ENCODE assay signal across 23 mouse cellular contexts in the genomic region with DNA sequence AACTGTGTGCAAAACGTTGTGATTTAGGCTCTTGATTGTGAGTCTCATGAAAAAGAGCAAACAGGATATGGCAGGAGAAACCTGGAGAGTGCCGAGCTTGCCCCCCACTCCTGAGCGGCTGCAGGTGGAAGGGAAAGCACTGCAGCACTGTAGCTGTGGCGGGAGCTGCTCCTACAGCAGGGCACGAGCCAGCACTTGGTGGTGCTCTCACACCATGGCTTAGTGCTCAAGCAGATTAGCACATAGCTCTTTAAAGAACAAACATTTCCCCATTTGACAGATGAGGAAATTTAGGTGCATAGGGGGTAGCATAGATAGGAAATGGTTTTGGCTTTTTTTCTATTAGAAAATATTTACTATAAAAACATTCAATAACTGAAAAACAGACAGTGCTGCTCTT. TPM values are rescaled to one million over a fixed set of nuclear protein-coding genes. Genes with fewer than 3 reads are reported as not detected.
DNase-seq lines count a peak whose midpoint lies in the region; ATAC-seq and TF ChIP-seq lines count a peak whose summit lies in the region.
"Had no signal": no experiment of that assay in that cellular context is flagged by ENCODE, and none has a peak within 500 bp of the region (broad histone marks: within the 10 kb centered on the region; RNA-seq: fewer than 3 reads in every experiment).

No protein-coding gene starts in this region.

- no peaks in the 10 kb centered on the region for H3K9me3 ChIP-seq in liver, embryonic 14.5 days (ENCODE audit: control insufficient read depth, low read length)
- H3K9me3 ChIP-seq in liver, embryonic 11.5 days (ENCODE audit: control insufficient read depth, low read length), result no peaks in the 10 kb centered on the region
- H3K9me3 ChIP-seq: embryonic facial prominence, embryonic 13.5 days; forebrain, embryonic 15.5 days; hindbrain, embryonic 13.5 days; intestine, embryonic 15.5 days; limb, embryonic 13.5 days; midbrain, embryonic 12.5 days had no signal

- no peak for TF ChIP-seq EP300 in liver, embryonic 14.5 days (IDR thresholded peaks at IDR 0.05; ENCODE audit: low read depth)

- H3K4me1 ChIP-seq in liver, embryonic 14.5 days (replicated peaks; ENCODE audit: control insufficient read depth in 2 of 2, insufficient read depth in 2 of 2, low read length in 1 of 2), result no peaks in the 10 kb centered on the region
- no peaks in the 10 kb centered on the region for H3K4me1 ChIP-seq in liver, embryonic 11.5 days (replicated peaks; ENCODE audit: control insufficient read depth, insufficient read depth, low read length)
- H3K4me1 ChIP-seq in bone marrow, adult 2 months (ENCODE audit: control insufficient read depth, insufficient read depth, low read length), result peaks cover 1% of the 10 kb centered on the region; the same call in 1 of the 2 replicates
- H3K4me1 ChIP-seq: embryonic facial prominence, embryonic 13.5 days; forebrain, embryonic 15.5 days; hindbrain, embryonic 13.5 days; intestine, embryonic 15.5 days; limb, embryonic 13.5 days; midbrain, embryonic 12.5 days had no signal

- intact Hi-C loops in heart, postnatal 14 days (cut with DNase I), result no loop called here

- 73% methylated on average over 5 of the region's 5 CpGs for WGBS in liver, embryonic 14.5 days (ENCODE audit: insufficient replicate concordance)
- 83% methylated on average over 5 of the region's 5 CpGs for WGBS in liver, embryonic 11.5 days
- WGBS in bone marrow, adult 2 months, result 75% methylated on average over 5 of the region's 5 CpGs

- H3K27ac ChIP-seq in liver, embryonic 14.5 days, result no peak overlapping the region
- no peak overlapping the region for H3K27ac ChIP-seq in liver, embryonic 11.5 days (ENCODE audit: low read depth, low read length)
- no peak overlapping the region for H3K27ac ChIP-seq in bone marrow, adult 2 months (ENCODE audit: control insufficient read depth, insufficient read depth, low read depth, low read length, poor library complexity)
- H3K27ac ChIP-seq: embryonic facial prominence, embryonic 13.5 days; forebrain, embryonic 15.5 days; hindbrain, embryonic 13.5 days; intestine, embryonic 15.5 days; kidney, postnatal 0 days; limb, embryonic 13.5 days; midbrain, embryonic 12.5 days had no signal

- H3K36me3 ChIP-seq in liver, embryonic 14.5 days (replicated peaks; ENCODE audit: control insufficient read depth, insufficient read depth, low read depth), result peaks cover 44% of the 10 kb centered on the region
- peaks cover 35% of the 10 kb centered on the region for H3K36me3 ChIP-seq in liver, embryonic 11.5 days (ENCODE audit: control insufficient read depth, insufficient read depth, low read length)

- H3K4me2 ChIP-seq in liver, embryonic 14.5 days (ENCODE audit: low read depth), result no peak overlapping the region
- H3K4me2 ChIP-seq in liver, embryonic 11.5 days, result no peak overlapping the region
- H3K4me2 ChIP-seq: embryonic facial prominence, embryonic 13.5 days; forebrain, embryonic 15.5 days; hindbrain, embryonic 13.5 days; intestine, embryonic 15.5 days; limb, embryonic 13.5 days; lung, embryonic 14.5 days; midbrain, embryonic 12.5 days had no signal

- DNase-seq in heart, adult 11 months, result peak; percentile 28
- DNase-seq in heart, postnatal 14 days, result no peak
- DNase-seq in liver, embryonic 14.5 days (ENCODE audit: low read depth in 3 of 3, low spot score in 3 of 3), result no peak
- DNase-seq in liver, embryonic 11.5 days (ENCODE audit: low spot score), result no peak
- DNase-seq: adrenal gland, postnatal 36 days; cerebellum, adult 9-10 months; gastrocnemius, postnatal 25 days; layer of hippocampus, postnatal 36 days; lung, embryonic 14.5 days; lung, postnatal 4 days; right cerebral cortex, postnatal 25 days had no signal

- no peak overlapping the region for H3K4me3 ChIP-seq in liver, embryonic 14.5 days (ENCODE audit: insufficient read depth in 1 of 2, low read depth in 2 of 2, low read length in 2 of 2)
- no peak overlapping the region for H3K4me3 ChIP-seq in liver, embryonic 11.5 days (ENCODE audit: low read depth, low read length)
- H3K4me3 ChIP-seq in bone marrow, adult 2 months (replicated peaks; ENCODE audit: control insufficient read depth, low read depth, low read length), result no peak overlapping the region
- H3K4me3 ChIP-seq: embryonic facial prominence, embryonic 13.5 days; forebrain, embryonic 15.5 days; hindbrain, embryonic 13.5 days; intestine, embryonic 15.5 days; limb, embryonic 13.5 days; midbrain, embryonic 12.5 days; myocyte had no signal

- H3K9ac ChIP-seq in liver, embryonic 14.5 days (replicated peaks), result no peak overlapping the region
- H3K9ac ChIP-seq in liver, embryonic 11.5 days (ENCODE audit: low read depth, low read length), result no peak overlapping the region
- H3K9ac ChIP-seq: embryonic facial prominence, embryonic 13.5 days; forebrain, embryonic 15.5 days; hindbrain, embryonic 13.5 days; intestine, embryonic 15.5 days; limb, embryonic 13.5 days; lung, embryonic 14.5 days; midbrain, embryonic 12.5 days had no signal

- TF ChIP-seq CTCF in liver, embryonic 14.5 days (IDR thresholded peaks at IDR 0.05; ENCODE audit: low read depth), result 0 out of 2 replicates have a peak, but pooled peaks have one; percentile 20
- peak; percentile 71 for TF ChIP-seq CTCF in bone marrow, adult 2 months (IDR thresholded peaks at IDR 0.05; ENCODE audit: control insufficient read depth, insufficient read depth, low read length)

- no peak for ATAC-seq in liver, embryonic 14.5 days (ENCODE audit: insufficient read depth)
- no peak for ATAC-seq in liver, embryonic 11.5 days (replicated peaks; ENCODE audit: low FRiP score)
- peak; percentile 54; the same call in 1 of the 2 replicates for ATAC-seq in neutrophil, adult 5-6 weeks (ENCODE audit: extremely low read depth, insufficient number of reproducible peaks, low FRiP score, poor library complexity, severe bottlenecking)
- no peak for ATAC-seq in megakaryocyte progenitor cell, adult 5-6 weeks (replicated peaks; ENCODE audit: poor library complexity)
- ATAC-seq: forebrain, embryonic 15.5 days; intestine, embryonic 15.5 days had no signal

- no peak for TF ChIP-seq POLR2A in bone marrow, adult 2 months (IDR thresholded peaks at IDR 0.05; ENCODE audit: borderline replicate concordance, control insufficient read depth, low read depth, low read length)

- H3K27me3 ChIP-seq in liver, embryonic 14.5 days (ENCODE audit: control insufficient read depth, insufficient read depth, low read length), result no peaks in the 10 kb centered on the region
- H3K27me3 ChIP-seq in liver, embryonic 11.5 days (replicated peaks; ENCODE audit: control insufficient read depth, insufficient read depth, low read length), result no peaks in the 10 kb centered on the region
- H3K27me3 ChIP-seq: CH12.LX; embryonic facial prominence, embryonic 13.5 days; forebrain, embryonic 15.5 days; hindbrain, embryonic 13.5 days; intestine, embryonic 15.5 days; limb, embryonic 13.5 days; midbrain, embryonic 12.5 days had no signal

RNA-seq across cellular contexts. Expression of gene Gpr83, which starts 28.0 kb away (rescaled TPM):
- total RNA-seq in heart, postnatal 14 days (2021), result under 1 TPM in 1 of 2 experiments, not detected in 1; 0.07 TPM
- not detected in 2 replicates for polyA plus RNA-seq in liver, embryonic 14.5 days (2012; rRNA removed)
- polyA plus RNA-seq in liver, embryonic 14.5 days (2014; fragmentation: Nextera tagmentation; extraction: Ambion mirVana), result not detected in 2 replicates
- polyA plus RNA-seq in liver, embryonic 11.5 days (2014; fragmentation: Nextera tagmentation; extraction: Ambion mirVana), result not detected in 2 replicates
- polyA plus RNA-seq in bone marrow, adult 2 months (2011; ENCODE audit: insufficient read depth, insufficient read length, low replicate concordance, missing spikeins), result not detected in 2 replicates
- total RNA-seq in neutrophil, adult 5-6 weeks (2017), result 1.0 and 1.2 TPM in 2 replicates
- not detected in 2 replicates for total RNA-seq in megakaryocyte progenitor cell, adult 5-6 weeks (2015)
- not detected in 2 replicates for total RNA-seq in megakaryocyte progenitor cell, adult 5-6 weeks (2017)
- total RNA-seq: adrenal gland, postnatal 36 days; CH12.LX; gastrocnemius, postnatal 25 days had no signal
- polyA plus RNA-seq: myocyte had no signal

RNA-seq across cellular contexts. Expression of gene Ankrd49, which starts 47.4 kb away (rescaled TPM):
- total RNA-seq in heart, postnatal 14 days (2021), result 1 to 10 TPM; 8.0 to 8.1 TPM
- polyA plus RNA-seq in liver, embryonic 14.5 days (2012; rRNA removed), result 8.3 and 13.6 TPM in 2 replicates
- 28.4 and 29.5 TPM in 2 replicates for polyA plus RNA-seq in liver, embryonic 14.5 days (2014; fragmentation: Nextera tagmentation; extraction: Ambion mirVana)
- polyA plus RNA-seq in liver, embryonic 11.5 days (2014; fragmentation: Nextera tagmentation; extraction: Ambion mirVana), result 65.1 and 67.8 TPM in 2 replicates
- 9.0 and 13.5 TPM in 2 replicates for polyA plus RNA-seq in bone marrow, adult 2 months (2011; ENCODE audit: insufficient read depth, insufficient read length, low replicate concordance, missing spikeins)
- 29.8 and 31.3 TPM in 2 replicates for total RNA-seq in neutrophil, adult 5-6 weeks (2017)
- 71.1 and 80.4 TPM in 2 replicates for total RNA-seq in megakaryocyte progenitor cell, adult 5-6 weeks (2015)
- 66.5 and 80.6 TPM in 2 replicates for total RNA-seq in megakaryocyte progenitor cell, adult 5-6 weeks (2017)

RNA-seq across cellular contexts. Expression of gene Mre11a, which starts 47.6 kb away (rescaled TPM):
- 1 to 10 TPM; 8.1 to 8.9 TPM for total RNA-seq in heart, postnatal 14 days (2021)
- 4.1 and 7.1 TPM in 2 replicates for polyA plus RNA-seq in liver, embryonic 14.5 days (2012; rRNA removed)
- polyA plus RNA-seq in liver, embryonic 14.5 days (2014; fragmentation: Nextera tagmentation; extraction: Ambion mirVana), result 12.9 and 15.2 TPM in 2 replicates
- 33.5 and 41.9 TPM in 2 replicates for polyA plus RNA-seq in liver, embryonic 11.5 days (2014; fragmentation: Nextera tagmentation; extraction: Ambion mirVana)
- polyA plus RNA-seq in bone marrow, adult 2 months (2011; ENCODE audit: insufficient read depth, insufficient read length, low replicate concordance, missing spikeins), result 13.8 and 16.7 TPM in 2 replicates
- total RNA-seq in neutrophil, adult 5-6 weeks (2017), result 23.6 TPM in 2 replicates
- 21.6 and 27.4 TPM in 2 replicates for total RNA-seq in megakaryocyte progenitor cell, adult 5-6 weeks (2015)
- total RNA-seq in megakaryocyte progenitor cell, adult 5-6 weeks (2017), result 68.7 and 95.2 TPM in 2 replicates
